Mouse (Mus musculus) T-cell, adult 66 days (primary cell): ENCODE measurements around the gene Olfr110. TPM values are rescaled to one million over a fixed set of nuclear protein-coding genes. Genes with fewer than 3 reads are reported as not detected.

Experiments
- total RNA-seq, 2 experiments: library from RNA; stranded (reverse); gene quantifications; 3 replicates in 1 of 2; 4 replicates in 1 of 2; pipeline ENCODE4 v1.2.4; 2023

Gene Olfr110
- total RNA-seq: not detected

DNA sequence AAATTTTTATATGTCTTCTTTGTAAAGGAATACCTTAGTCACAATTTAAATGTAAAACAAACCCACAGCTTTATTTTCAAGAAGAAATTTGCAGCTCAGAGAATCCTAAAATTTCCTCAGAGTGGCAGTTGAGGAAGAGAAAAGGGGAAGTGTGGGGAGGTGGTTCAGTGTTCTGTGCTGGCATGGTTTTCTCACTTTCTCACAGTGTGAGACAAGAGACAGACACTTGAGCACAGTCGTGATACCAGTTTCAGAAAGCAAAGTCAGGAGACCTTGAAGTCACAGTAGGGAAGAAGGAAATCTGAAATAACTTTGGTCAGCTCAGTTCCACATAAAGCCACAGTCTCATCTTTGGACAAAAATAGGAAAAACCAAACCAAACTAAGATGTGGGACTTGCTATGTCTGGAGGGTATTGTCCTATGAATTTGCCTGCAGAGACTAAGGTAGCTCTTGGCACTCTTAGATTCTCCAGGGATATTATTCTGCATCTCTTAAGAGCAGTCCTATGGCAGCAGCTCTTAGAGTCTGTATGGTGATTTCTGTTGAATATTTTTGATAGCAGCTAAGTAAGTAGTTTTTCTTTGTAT, at the start of gene Olfr110:
Olfr110 (plus strand) TSS at position 539 of the 589 bp plus-strand sequence.

GRCm38 (mm10) chr17:37445180-37445579, 47.1 kb upstream of the Olfr110 start, which contains the start of gene Olfr108:
Gene Olfr108 (plus strand): TSS chr17:37445480.

GRCm38 (mm10) chr17:37458616-37459015, 33.7 kb upstream of the Olfr110 start, which contains the start of gene Olfr109:
Gene Olfr109 (plus strand): TSS chr17:37458916.

DNA sequence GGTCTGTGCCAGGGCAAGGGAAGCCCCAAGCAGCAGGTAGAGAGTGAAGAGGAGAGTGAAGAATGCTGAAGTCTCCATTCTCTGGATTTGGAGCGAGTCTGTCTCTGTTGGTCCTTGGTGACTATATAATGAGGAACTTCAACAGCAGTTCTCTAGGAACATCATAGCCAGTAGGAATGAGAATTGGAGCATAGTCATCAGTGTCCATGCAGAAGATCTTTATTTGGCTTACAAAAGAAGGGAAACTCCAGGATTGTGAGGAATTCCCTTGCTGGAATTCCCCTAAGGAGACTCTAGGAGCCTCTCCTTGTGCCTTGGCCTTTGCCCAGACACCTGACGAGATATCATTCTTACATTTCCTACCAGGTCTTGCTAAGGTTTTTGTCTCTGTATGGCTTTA, 8.8 kb upstream of the Olfr110 start, which contains the start of gene H2-M2:
H2-M2 (minus strand) TSS at position 101 of the 400 bp plus-strand sequence.

DNA sequence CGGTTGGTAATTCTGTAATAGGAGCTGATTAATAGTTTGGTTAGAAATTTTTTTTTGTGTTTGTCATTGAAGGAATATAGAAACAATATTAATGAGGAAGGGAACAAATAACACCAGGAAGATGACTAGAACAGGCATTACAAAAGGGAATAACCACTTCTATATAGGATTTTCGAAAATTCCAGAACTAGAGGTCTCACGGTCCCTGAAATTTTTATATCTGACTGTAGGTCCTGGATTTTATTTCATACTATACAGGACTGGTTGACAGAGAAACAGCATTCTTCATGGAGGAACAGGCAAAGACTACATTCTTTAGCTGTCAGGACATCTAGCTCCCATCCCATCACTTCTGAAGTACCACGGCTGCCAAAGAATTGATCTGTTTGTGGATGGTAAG, 15.5 kb downstream of the Olfr110 start, which contains the start of gene Olfr111:
Olfr111 (plus strand) TSS at position 301 of the 400 bp plus-strand sequence.

Other genes starting within 250 kb of the Olfr110 start
- gene Olfr98, start 228.7 kb upstream of the Olfr110 start, total RNA-seq: not detected
- 10 to 100 TPM; 34.4 to 40.3 TPM for gene H2-M3, start 222.2 kb upstream of the Olfr110 start, total RNA-seq
- gene Olfr99, start 209.0 kb upstream of the Olfr110 start, total RNA-seq: not detected
- not detected for gene Olfr101, start 188.2 kb upstream of the Olfr110 start, total RNA-seq
- gene Olfr102, start 175.4 kb upstream of the Olfr110 start, total RNA-seq: not detected
- gene Olfr103, start 152.8 kb upstream of the Olfr110 start, total RNA-seq: not detected
- gene Olfr104-ps, start 132.9 kb upstream of the Olfr110 start, total RNA-seq: not detected
- not detected for gene Olfr105-ps, start 113.4 kb upstream of the Olfr110 start, total RNA-seq
- not detected for gene Olfr106-ps, start 102.1 kb upstream of the Olfr110 start, total RNA-seq
- gene Olfr107, start 93.2 kb upstream of the Olfr110 start, total RNA-seq: not detected
- not detected for gene Olfr108, start 47.0 kb upstream of the Olfr110 start, total RNA-seq
- gene Olfr109, start 33.6 kb upstream of the Olfr110 start, total RNA-seq: not detected
- gene H2-M2, start 8.9 kb upstream of the Olfr110 start, total RNA-seq: not detected
- not detected for gene Olfr111, start 15.6 kb downstream of the Olfr110 start, total RNA-seq
- not detected for gene Olfr112, start 77.0 kb downstream of the Olfr110 start, total RNA-seq
- gene Olfr113, start 85.2 kb downstream of the Olfr110 start, total RNA-seq: not detected
- gene Olfr114, start 100.3 kb downstream of the Olfr110 start, total RNA-seq: not detected
- not detected for gene Olfr115, start 134.6 kb downstream of the Olfr110 start, total RNA-seq
- gene Olfr116, start 134.7 kb downstream of the Olfr110 start, total RNA-seq: not detected
- not detected for gene Olfr117, start 171.3 kb downstream of the Olfr110 start, total RNA-seq
- gene Olfr118, start 174.5 kb downstream of the Olfr110 start, total RNA-seq: not detected
- gene Olfr119, start 204.1 kb downstream of the Olfr110 start, total RNA-seq: not detected
- not detected for gene Olfr120, start 229.3 kb downstream of the Olfr110 start, total RNA-seq